Mouse (Mus musculus): Measurements from ENCODE around the gene Prtn3. TPM values are rescaled to one million over a fixed set of nuclear protein-coding genes. Genes with fewer than 3 reads are reported as not detected.

Prtn3 gene
- polyA plus RNA-seq (2015; fragmentation: Nextera tagmentation; extraction: Ambion mirVana): 112 and 131 TPM in 2 replicates

DNA sequence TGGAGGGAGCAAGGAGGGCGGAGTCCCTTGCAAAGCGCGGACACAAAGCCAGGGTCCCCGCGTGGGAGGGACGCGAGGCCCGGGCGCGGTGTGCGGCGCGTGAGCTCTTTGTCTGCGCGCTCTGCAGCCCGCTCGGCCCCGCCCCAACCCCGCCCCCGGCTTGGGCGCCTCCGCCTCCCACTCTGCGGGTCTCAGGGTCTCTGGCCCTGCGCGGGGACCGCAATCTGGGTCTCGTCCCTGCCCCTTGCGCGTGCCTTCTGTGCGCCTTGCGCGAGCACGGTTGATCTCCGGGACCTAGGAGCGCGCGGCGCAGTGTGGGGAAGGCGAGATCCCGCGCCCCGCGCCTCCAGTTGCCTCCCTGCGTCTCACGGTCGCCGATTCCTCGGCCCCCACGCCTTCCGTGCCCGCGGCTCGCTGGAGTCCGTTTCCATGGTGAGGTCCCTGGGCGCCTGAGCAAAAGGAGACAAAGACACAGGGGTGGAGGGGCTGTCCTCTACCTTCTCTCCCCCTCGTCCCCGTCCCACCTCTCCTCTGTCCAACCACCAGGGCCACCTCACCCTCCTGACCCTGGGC, at the start of gene Prtn3, which contains the start of gene Plppr3:
Gene Prtn3 (plus strand): TSS at position 187 of the 573 bp plus-strand sequence.
Gene Plppr3 (minus strand): TSS at position 345 of the 573 bp plus-strand sequence.
- Histone ChIP-seq H3K27ac (replicated peaks) (peak within 1 kb of the TSS; percentile 19; the same call in 1 of the 2 replicates), H3K4me1 (replicated peaks) (peaks cover 33% of the 10 kb centered on the region), H3K9ac (peak within 1 kb of the TSS; percentile 27; the same call in 1 of the 2 replicates), H3K36me3 (replicated peaks) (no peaks in the 10 kb centered on the region), H3K27me3 (peaks cover 53% of the 10 kb centered on the region), H3K4me2 (peak within 1 kb of the TSS; percentile 75), H3K9me3 (replicated peaks) (no peaks in the 10 kb centered on the region), H3K4me3 (replicated peaks) (peak within 1 kb of the TSS; percentile 55)
- ATAC-seq (ENCODE audit: insufficient read depth): no peak
- 2% methylated on average over 52 of the region's 57 CpGs for WGBS (ENCODE audit: insufficient replicate concordance)

DNA sequence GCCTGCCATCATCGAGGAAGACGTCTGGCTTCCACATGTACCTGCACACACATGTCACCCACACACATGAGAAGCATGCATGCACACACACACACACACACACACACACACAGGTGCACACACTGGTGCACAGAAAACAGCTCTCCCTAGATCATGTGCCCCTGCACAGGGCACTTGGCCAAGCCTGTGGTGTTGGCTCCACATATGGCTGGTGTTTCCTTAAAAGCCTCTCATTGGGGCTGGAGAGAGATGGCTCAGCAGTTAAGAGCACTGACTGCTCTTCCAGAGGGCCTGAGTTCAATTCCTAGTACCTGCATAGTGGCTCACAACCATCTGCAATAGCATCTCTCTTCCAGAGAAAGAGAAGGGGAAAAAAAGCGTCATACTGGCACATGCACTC, 42.7 kb upstream of the Prtn3 start:
- ATAC-seq (ENCODE audit: insufficient read depth): no peak
- no peaks in the 10 kb centered on the region for H3K36me3 ChIP-seq (replicated peaks)
- H3K4me3 ChIP-seq (replicated peaks): no peak overlapping the region
- H3K9me3 ChIP-seq (replicated peaks): no peaks in the 10 kb centered on the region
- no peaks in the 10 kb centered on the region; the same call in 1 of the 2 replicates for H3K27me3 ChIP-seq
- 57% methylated on average over 3 of the region's 3 CpGs for WGBS (ENCODE audit: insufficient replicate concordance)
- no peak overlapping the region for H3K4me2 ChIP-seq
- H3K27ac ChIP-seq (replicated peaks): no peak overlapping the region
- no peak overlapping the region for H3K9ac ChIP-seq
- H3K4me1 ChIP-seq (replicated peaks): no peaks in the 10 kb centered on the region

DNA sequence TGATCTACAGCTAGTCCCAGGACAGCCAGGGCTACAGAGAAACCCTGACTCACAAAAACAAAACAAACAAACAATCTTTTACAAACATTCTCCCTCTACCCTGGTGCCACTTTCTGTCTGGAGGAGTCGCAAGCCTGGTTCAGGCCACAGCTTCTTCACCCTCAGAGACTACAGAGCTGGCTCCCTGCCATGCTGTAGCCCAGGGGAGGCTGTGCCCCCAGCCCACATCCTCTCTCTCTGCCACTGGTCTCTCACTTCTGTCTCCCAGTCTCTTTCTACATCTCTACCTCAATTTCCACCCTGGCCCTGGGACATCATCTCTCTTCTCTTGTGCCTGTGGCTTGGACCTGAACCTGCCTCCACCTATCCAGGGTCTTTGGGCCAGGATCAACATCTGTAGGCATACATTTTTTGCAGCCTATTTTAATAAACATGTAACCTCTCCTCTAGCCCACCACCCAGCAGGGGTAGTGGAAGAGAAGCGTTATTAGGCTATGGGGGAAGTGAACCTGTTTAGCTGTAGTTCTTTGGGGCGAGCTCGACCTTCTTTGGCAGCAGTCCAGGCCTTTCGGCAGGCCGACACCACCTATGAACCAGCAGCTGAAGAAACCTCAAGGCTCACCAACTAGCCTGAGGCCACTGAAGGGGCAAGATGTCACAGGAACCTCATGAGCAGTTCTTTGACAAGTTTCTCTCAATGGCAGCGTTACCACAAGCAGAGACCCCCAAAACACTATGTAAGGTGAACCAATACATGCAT, 42.1 kb upstream of the Prtn3 start:
- WGBS (ENCODE audit: insufficient replicate concordance): 48% methylated on average over 7 of the region's 7 CpGs
- H3K4me3 ChIP-seq (replicated peaks): no peak overlapping the region
- no peak overlapping the region for H3K27ac ChIP-seq (replicated peaks)
- H3K4me1 ChIP-seq (replicated peaks): no peaks in the 10 kb centered on the region
- no peaks in the 10 kb centered on the region for H3K36me3 ChIP-seq (replicated peaks)
- H3K27me3 ChIP-seq: no peaks in the 10 kb centered on the region; the same call in 1 of the 2 replicates
- no peak overlapping the region for H3K4me2 ChIP-seq
- H3K9ac ChIP-seq: no peak overlapping the region
- no peak for ATAC-seq (ENCODE audit: insufficient read depth)
- H3K9me3 ChIP-seq (replicated peaks): no peaks in the 10 kb centered on the region

DNA sequence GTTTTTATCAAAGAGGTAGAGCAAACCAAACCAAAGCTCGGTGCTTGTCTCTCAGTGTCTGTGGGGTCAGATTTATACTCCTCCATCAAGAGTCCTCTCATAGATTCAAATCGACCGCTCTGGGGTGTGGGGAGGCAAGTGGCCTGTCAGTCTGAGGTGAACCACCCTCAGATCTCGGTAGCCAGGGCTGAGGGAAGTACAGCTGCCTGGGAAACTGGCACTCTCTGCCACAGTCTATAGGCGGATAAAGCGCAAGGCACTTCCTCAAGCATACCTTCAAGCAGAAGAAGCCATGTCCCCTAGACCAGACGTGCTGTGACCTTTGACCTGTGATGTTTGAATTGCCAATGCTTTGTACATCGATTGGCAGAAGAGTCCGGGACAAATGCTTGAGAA, 41.5 kb upstream of the Prtn3 start:
- no peak overlapping the region for H3K4me3 ChIP-seq (replicated peaks)
- no peaks in the 10 kb centered on the region for H3K36me3 ChIP-seq (replicated peaks)
- no peaks in the 10 kb centered on the region for H3K9me3 ChIP-seq (replicated peaks)
- no peaks in the 10 kb centered on the region for H3K4me1 ChIP-seq (replicated peaks)
- no peak overlapping the region for H3K27ac ChIP-seq (replicated peaks)
- H3K27me3 ChIP-seq: no peaks in the 10 kb centered on the region; the same call in 1 of the 2 replicates
- 47% methylated on average over 9 of the region's 9 CpGs for WGBS (ENCODE audit: insufficient replicate concordance)
- H3K9ac ChIP-seq: no peak overlapping the region
- H3K4me2 ChIP-seq: no peak overlapping the region
- ATAC-seq (ENCODE audit: insufficient read depth): no peak

DNA sequence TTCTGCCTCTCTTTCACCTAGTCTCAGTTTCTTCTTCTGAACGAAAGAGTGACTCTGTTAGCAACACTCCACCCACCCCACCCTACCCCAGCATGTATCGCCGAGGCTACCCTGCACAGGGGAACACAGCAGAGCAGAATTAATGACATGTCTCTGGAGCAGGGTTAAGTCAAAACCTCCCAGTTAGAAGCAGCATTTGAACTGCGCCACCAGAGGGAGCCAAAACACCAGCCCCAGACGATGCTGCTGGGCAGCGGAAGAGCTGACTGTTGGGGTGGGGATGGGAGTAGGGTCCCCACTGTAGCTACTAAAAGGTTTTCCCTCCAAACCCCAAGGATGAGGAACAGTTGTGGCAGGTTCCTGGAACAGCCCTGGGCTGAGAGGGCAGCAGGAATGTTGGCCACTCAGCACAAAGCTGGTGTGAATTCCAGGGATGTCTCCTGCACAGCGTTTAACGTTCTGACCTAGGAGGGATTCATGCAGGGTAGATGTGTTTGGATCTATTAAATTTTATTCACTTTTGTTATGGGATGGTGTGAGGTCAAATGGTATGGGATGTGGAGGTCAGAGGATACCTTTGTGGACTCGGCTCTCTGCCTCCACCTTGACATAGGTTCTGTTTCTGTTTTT, 39.4 kb upstream of the Prtn3 start:
- Histone ChIP-seq H3K27ac (replicated peaks) (no peak overlapping the region), H3K4me1 (replicated peaks) (no peaks in the 10 kb centered on the region), H3K4me2 (no peak overlapping the region), H3K4me3 (replicated peaks) (no peak overlapping the region), H3K9me3 (replicated peaks) (no peaks in the 10 kb centered on the region), H3K27me3 (no peaks in the 10 kb centered on the region; the same call in 1 of the 2 replicates), H3K9ac (no peak overlapping the region), H3K36me3 (replicated peaks) (no peaks in the 10 kb centered on the region)
- peak; percentile 35; the same call in 1 of the 2 replicates for ATAC-seq (ENCODE audit: insufficient read depth)
- 23% methylated on average over 9 of the region's 9 CpGs for WGBS (ENCODE audit: insufficient replicate concordance)

DNA sequence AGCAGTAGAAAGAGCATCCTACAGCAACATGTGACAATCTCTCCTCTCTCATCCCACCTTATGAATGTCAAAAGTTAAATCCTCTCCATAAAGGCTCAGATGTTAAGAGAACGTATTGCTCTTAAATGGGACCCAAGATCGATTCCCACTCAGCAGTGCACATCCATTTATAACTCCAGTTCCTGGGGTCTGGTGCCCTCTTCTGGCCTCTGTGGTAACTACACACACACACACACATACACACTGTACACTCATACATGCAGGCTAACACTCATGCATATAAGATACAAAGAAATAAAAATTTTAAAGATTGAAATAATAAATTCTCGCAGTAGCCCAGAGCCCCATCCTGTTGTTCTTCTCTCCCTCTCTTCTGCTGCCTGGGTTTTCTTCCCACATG, 37.4 kb upstream of the Prtn3 start:
- H3K9me3 ChIP-seq (replicated peaks): no peaks in the 10 kb centered on the region
- H3K27me3 ChIP-seq: 0 out of 2 replicates have a peak, but pooled peaks cover 6% of the 10 kb centered on the region
- no peak overlapping the region for H3K27ac ChIP-seq (replicated peaks)
- no peak overlapping the region for H3K9ac ChIP-seq
- WGBS (ENCODE audit: insufficient replicate concordance): 89% methylated on average over 3 of the region's 3 CpGs
- no peak overlapping the region for H3K4me2 ChIP-seq
- H3K4me3 ChIP-seq (replicated peaks): no peak overlapping the region
- peaks cover 10% of the 10 kb centered on the region; the same call in 1 of the 2 replicates for H3K4me1 ChIP-seq (replicated peaks)
- no peaks in the 10 kb centered on the region for H3K36me3 ChIP-seq (replicated peaks)
- ATAC-seq (ENCODE audit: insufficient read depth): no peak

DNA sequence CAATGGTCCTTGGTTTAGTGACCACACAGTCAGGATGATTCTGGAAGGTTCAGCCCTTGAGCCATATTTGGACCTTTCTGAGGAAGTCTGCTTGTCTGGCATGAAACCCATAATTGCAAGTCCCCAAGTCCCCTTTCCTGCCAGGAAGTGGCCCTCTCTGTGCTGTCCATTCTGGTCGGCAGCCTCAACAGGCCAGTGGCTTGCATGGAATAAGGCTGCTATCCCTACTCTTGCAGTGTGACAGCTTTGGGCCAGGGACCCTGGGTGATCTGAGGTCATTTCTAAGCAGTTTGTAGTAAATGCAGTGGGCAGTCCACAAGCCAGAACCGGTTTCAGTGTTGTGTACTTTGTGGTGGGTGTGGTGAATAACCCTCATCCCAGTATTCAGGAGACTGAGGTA, 36.1 kb upstream of the Prtn3 start:
- Histone ChIP-seq H3K4me1 (replicated peaks) (peaks cover 10% of the 10 kb centered on the region; the same call in 1 of the 2 replicates), H3K27ac (replicated peaks) (no peak overlapping the region), H3K4me2 (no peak overlapping the region), H3K9ac (no peak overlapping the region), H3K36me3 (replicated peaks) (no peaks in the 10 kb centered on the region), H3K4me3 (replicated peaks) (no peak overlapping the region), H3K9me3 (replicated peaks) (no peaks in the 10 kb centered on the region), H3K27me3 (0 out of 2 replicates have a peak, but pooled peaks cover 6% of the 10 kb centered on the region)
- WGBS (ENCODE audit: insufficient replicate concordance): 32% methylated on average over 2 of the region's 2 CpGs
- no peak for ATAC-seq (ENCODE audit: insufficient read depth)

DNA sequence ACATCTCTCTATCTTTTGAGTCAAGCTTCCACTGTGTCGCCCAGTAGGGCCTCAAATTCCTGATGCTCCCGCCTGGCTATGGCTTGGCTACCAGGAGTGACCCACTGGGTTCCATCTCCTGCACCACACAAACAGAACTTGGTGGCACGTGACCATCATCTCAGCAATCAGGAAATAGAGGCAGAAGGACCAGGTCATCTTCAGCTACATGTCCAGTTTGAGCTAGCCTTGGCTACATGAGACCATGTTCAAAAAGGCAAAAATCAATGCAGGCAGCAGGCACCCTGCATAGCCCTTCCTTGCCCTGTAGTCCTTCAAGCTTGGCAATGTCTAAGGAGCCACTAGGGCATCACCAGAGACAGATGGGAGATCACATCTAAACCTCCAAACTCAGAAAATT, 34.2 kb upstream of the Prtn3 start:
- ATAC-seq (ENCODE audit: insufficient read depth): no peak
- no peak overlapping the region for H3K4me2 ChIP-seq

DNA sequence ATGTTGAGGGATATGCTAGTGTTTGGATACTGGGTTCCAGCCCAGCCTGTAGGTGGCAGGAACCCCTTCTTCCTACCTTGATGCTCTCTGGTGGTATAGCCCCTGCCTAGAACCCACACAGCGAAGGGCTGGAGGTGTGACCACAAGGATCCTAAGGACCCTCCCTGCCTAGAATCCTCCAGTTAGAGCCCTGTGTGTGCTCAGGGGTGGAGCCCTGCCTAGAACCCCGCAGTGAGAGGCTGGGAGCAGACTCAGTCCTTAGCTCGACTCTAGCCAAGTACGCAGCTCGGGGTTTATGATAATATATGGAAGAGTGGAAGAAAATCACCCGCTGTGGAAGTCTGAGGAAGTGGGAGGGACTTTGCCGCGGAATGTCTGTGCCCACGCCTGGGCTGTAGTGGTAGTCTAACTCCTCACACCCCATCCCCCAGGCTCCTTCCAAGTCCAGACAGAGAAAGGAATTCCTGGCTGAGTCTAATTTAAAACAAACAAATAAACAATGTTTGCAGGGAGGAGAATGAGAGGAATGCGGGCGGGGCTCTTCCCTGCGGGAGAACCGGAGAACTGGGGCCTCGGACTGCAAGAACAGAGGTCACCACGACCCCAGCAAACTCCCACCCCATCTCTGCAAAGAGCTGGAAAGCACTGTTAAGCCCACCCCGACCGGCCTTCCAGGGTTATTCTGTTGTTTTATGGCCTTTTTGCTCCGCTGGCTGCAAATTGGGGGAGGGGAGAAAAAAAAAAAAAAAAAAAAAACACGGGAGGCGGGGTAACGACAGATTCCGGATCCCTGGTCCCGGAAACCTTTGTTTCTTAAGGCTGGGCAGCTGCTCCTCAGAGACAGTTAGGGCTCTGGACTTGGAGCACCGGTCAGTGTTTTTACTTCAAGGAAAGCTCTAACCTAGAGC, 33.4 kb upstream of the Prtn3 start:
- H3K9me3 ChIP-seq (replicated peaks): no peaks in the 10 kb centered on the region
- H3K36me3 ChIP-seq (replicated peaks): no peaks in the 10 kb centered on the region
- H3K27me3 ChIP-seq: 0 out of 2 replicates have a peak, but pooled peaks cover 6% of the 10 kb centered on the region
- peak overlapping the region; percentile 49 for H3K27ac ChIP-seq (replicated peaks)
- H3K4me1 ChIP-seq (replicated peaks): peaks cover 10% of the 10 kb centered on the region; the same call in 1 of the 2 replicates
- WGBS (ENCODE audit: insufficient replicate concordance): under 1% methylated on average over 24 of the region's 24 CpGs
- peak; percentile 72 for ATAC-seq (ENCODE audit: insufficient read depth)
- peak overlapping the region; percentile 70 for H3K4me2 ChIP-seq
- H3K9ac ChIP-seq: peak overlapping the region; percentile 35; the same call in 1 of the 2 replicates
- peak overlapping the region; percentile 51 for H3K4me3 ChIP-seq (replicated peaks)

More for the DNA sequence above, 34.2 kb upstream of the Prtn3 start:
- Histone ChIP-seq H3K4me3 (replicated peaks) (no peak overlapping the region), H3K4me1 (replicated peaks) (peaks cover 10% of the 10 kb centered on the region; the same call in 1 of the 2 replicates), H3K27ac (replicated peaks) (peak overlapping the region; percentile 3; the same call in 1 of the 2 replicates), H3K27me3 (0 out of 2 replicates have a peak, but pooled peaks cover 6% of the 10 kb centered on the region), H3K9me3 (replicated peaks) (no peaks in the 10 kb centered on the region), H3K9ac (no peak overlapping the region), H3K36me3 (replicated peaks) (no peaks in the 10 kb centered on the region)
- WGBS (ENCODE audit: insufficient replicate concordance): 60% methylated on average over 3 of the region's 3 CpGs

DNA sequence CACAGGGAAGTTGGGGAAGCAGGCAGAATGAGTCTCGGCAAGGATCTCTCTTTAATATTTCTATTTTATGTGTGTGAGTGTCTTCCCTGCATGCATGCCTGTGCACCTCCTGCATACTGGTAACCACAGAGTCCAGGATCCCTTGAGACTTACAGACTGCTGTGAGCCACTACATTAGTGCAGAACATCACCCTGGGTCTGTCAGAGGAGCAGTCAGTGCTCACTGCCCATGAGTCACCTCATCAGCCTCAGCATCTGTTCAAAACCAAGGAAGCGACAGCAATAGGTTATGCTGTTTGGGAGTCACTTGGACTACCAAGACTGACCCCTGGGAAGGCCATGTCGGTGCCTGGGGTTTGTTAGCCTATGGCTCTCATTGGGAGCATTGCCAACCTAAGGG, 32.0 kb upstream of the Prtn3 start:
- 0 out of 2 replicates have a peak, but pooled peaks cover 6% of the 10 kb centered on the region for H3K27me3 ChIP-seq
- no peak overlapping the region for H3K4me2 ChIP-seq
- ATAC-seq (ENCODE audit: insufficient read depth): no peak
- WGBS (ENCODE audit: insufficient replicate concordance): 67% methylated on average over 3 of the region's 3 CpGs
- no peak overlapping the region for H3K9ac ChIP-seq
- no peak overlapping the region for H3K4me3 ChIP-seq (replicated peaks)
- no peaks in the 10 kb centered on the region for H3K36me3 ChIP-seq (replicated peaks)
- H3K9me3 ChIP-seq (replicated peaks): no peaks in the 10 kb centered on the region
- peaks cover 10% of the 10 kb centered on the region; the same call in 1 of the 2 replicates for H3K4me1 ChIP-seq (replicated peaks)
- no peak overlapping the region for H3K27ac ChIP-seq (replicated peaks)

Measured in liver, embryonic 15.5 days (tissue).